In genomic region chr4:57140992-57141717, GRCm38 (mm10) we compare ENCODE assay signal across 8 mouse cellular contexts. TPM values are rescaled to one million over a fixed set of nuclear protein-coding genes. Genes with fewer than 3 reads are reported as not detected.
DNase-seq lines count a peak whose midpoint lies in the region; ATAC-seq lines count a peak whose summit lies in the region.

No protein-coding gene starts in this region.

- DNase-seq in kidney, adult 11 months: no peak
- peak; percentile 66 to 68 for DNase-seq in cerebellum, postnatal 14 days
- DNase-seq in hindbrain, embryonic 10.5 days (ENCODE audit: low spot score): no peak
- DNase-seq in adrenal gland, adult 8-10 months: no peak

- no peaks in the 10 kb centered on the region for H3K9me3 ChIP-seq in kidney, embryonic 16.5 days (ENCODE audit: low read length)
- no peaks in the 10 kb centered on the region for H3K9me3 ChIP-seq in hindbrain, embryonic 10.5 days
- H3K9me3 ChIP-seq in midbrain, embryonic 13.5 days: no peaks in the 10 kb centered on the region

- H3K27ac ChIP-seq in kidney, embryonic 16.5 days (ENCODE audit: low read length): no peak overlapping the region
- no peak overlapping the region for H3K27ac ChIP-seq in hindbrain, embryonic 10.5 days
- H3K27ac ChIP-seq in midbrain, embryonic 13.5 days: no peak overlapping the region

- no peak for ATAC-seq in kidney, embryonic 16.5 days (ENCODE audit: low FRiP score, low TSS enrichment)
- no peak for ATAC-seq in midbrain, embryonic 13.5 days
- ATAC-seq in megakaryocyte progenitor cell, adult 5-6 weeks (replicated peaks; ENCODE audit: poor library complexity): no peak
- no peak for ATAC-seq in activated CD4-positive, CD25-positive, alpha-beta regulatory T cell, adult 4 months

- peak overlapping the region; percentile 65 for H3K4me3 ChIP-seq in kidney, embryonic 16.5 days (ENCODE audit: low read length)
- peak overlapping the region; percentile 72 for H3K4me3 ChIP-seq in hindbrain, embryonic 10.5 days
- peak overlapping the region; percentile 67 for H3K4me3 ChIP-seq in midbrain, embryonic 13.5 days (replicated peaks)

- H3K36me3 ChIP-seq in kidney, embryonic 16.5 days (ENCODE audit: insufficient read depth, low read length): no peaks in the 10 kb centered on the region
- no peaks in the 10 kb centered on the region for H3K36me3 ChIP-seq in hindbrain, embryonic 10.5 days
- no peaks in the 10 kb centered on the region for H3K36me3 ChIP-seq in midbrain, embryonic 13.5 days

- H3K4me1 ChIP-seq in kidney, embryonic 16.5 days (ENCODE audit: insufficient read depth, low read length): peaks cover 49% of the 10 kb centered on the region
- H3K4me1 ChIP-seq in hindbrain, embryonic 10.5 days (replicated peaks): peaks cover 43% of the 10 kb centered on the region
- peaks cover 25% of the 10 kb centered on the region for H3K4me1 ChIP-seq in midbrain, embryonic 13.5 days (replicated peaks)

- H3K9ac ChIP-seq in kidney, embryonic 16.5 days (replicated peaks; ENCODE audit: low read length): no peak overlapping the region
- 0 out of 2 replicates have a peak overlapping the region, but pooled peaks have one; percentile 80 for H3K9ac ChIP-seq in midbrain, embryonic 13.5 days (replicated peaks)

- H3K27me3 ChIP-seq in kidney, embryonic 16.5 days (ENCODE audit: insufficient read depth, low read length): peaks cover 27% of the 10 kb centered on the region
- peaks cover 70% of the 10 kb centered on the region for H3K27me3 ChIP-seq in hindbrain, embryonic 10.5 days (ENCODE audit: insufficient read depth, poor library complexity, severe bottlenecking)
- peaks cover 57% of the 10 kb centered on the region for H3K27me3 ChIP-seq in midbrain, embryonic 13.5 days

- WGBS in kidney, embryonic 16.5 days: 9% methylated on average over 15 of the region's 15 CpGs
- WGBS in hindbrain, embryonic 10.5 days: 23% methylated on average over 15 of the region's 15 CpGs
- 22% methylated on average over 15 of the region's 15 CpGs for WGBS in midbrain, embryonic 13.5 days

- H3K4me2 ChIP-seq in kidney, embryonic 16.5 days (replicated peaks; ENCODE audit: low read depth, low read length): peak overlapping the region; percentile 93
- peak overlapping the region; percentile 76 for H3K4me2 ChIP-seq in midbrain, embryonic 13.5 days (replicated peaks)

RNA-seq across cellular contexts. Expression of gene Epb41l4b, which starts 2.1 kb away (rescaled TPM):
- polyA plus RNA-seq in kidney, embryonic 16.5 days (2015; fragmentation: Nextera tagmentation; extraction: Ambion mirVana): 2.0 and 2.5 TPM in 2 replicates
- 0.65 and 0.92 TPM in 2 replicates for polyA plus RNA-seq in hindbrain, embryonic 10.5 days (2016; fragmentation: Nextera tagmentation; extraction: Ambion mirVana)
- 1.9 and 2.3 TPM in 2 replicates for polyA plus RNA-seq in midbrain, embryonic 13.5 days (2015; fragmentation: Nextera tagmentation; extraction: Ambion mirVana)
- 5.0 and 7.2 TPM in 2 replicates for total RNA-seq in megakaryocyte progenitor cell, adult 5-6 weeks (2015)
- 5.9 and 6.0 TPM in 2 replicates for total RNA-seq in megakaryocyte progenitor cell, adult 5-6 weeks (2017)
- polyA plus RNA-seq in activated CD4-positive, CD25-positive, alpha-beta regulatory T cell, adult 4 months (2017; shearing (Covaris generic)): not detected
- 1 to 10 TPM; 1.9 to 3.5 (median 2.6) TPM for total RNA-seq in adrenal gland, adult 8-10 months (2022)

Comparison
In these comparisons a context has a peak if more than half of its experiments do, and no peak if none do; other contexts are left out.
1. DNase-seq: peak in cerebellum, postnatal 14 days (2 of 2); none in kidney, adult 11 months (single experiment), hindbrain, embryonic 10.5 days (single experiment) and adrenal gland, adult 8-10 months (single experiment).
2. Peak in every context shown above with its lines, with median percentiles within 50 percentile points of each other: H3K4me3 ChIP-seq.